Mouse (Mus musculus) cerebellum, adult 11 months (tissue): ENCODE measurements around the gene Fiz1.
A peak's percentile ranks its signal among the peaks of the same experiment; 100 is the strongest.

ENCODE experiments used
- DNase-seq: peaks from one replicate; pipeline ENCODE4 v3.0.0; 2022

Gene Fiz1

DNA sequence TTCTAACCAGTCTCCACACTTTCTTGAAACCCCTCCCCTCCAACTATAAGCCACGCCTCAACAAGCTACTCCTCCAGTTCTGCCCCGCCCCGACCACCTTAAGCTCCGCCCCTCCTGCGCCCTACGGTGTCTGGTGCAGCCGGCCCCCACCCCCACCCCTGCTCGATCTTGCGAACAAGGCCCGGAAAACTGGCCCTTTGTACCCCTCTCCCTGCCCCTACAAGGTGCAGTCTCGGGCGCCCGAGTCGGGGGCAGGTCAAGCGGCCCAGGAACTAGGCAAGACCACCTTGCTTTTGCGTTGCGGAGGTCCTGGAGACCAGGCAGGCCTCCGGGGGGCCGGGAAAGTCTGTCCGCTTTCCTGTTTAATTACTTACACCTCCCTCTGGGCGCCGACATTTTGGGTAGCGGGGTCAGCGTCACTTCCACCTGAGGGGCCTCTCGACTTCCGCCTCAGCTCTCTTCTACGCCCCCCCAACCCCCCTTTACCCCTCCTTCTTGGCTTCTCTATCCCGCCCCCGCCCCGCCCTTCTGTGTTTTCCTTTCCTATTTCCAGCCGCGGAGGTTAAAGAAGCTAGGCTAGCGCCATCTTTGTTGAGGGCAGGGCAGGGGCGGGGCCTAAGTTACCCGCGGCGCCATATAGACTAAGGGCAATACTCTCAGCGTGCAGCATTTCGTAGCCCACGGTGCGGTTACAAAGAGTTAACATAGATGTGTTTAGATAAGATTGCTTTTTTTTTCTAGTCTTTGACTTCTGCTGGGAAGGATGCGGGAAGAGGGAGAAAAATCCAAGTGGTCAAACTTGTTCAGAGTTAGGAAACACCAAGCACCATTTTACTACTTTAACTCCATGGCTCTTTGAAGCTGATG is at the start of gene Fiz1, which contains the start of gene Zfp524:
Fiz1 (minus strand) TSS at position 447 of the 867 bp plus-strand sequence.
Zfp524 (plus strand) TSS at position 165 of the 867 bp plus-strand sequence.
- DNase-seq = peak; percentile 94

DNA sequence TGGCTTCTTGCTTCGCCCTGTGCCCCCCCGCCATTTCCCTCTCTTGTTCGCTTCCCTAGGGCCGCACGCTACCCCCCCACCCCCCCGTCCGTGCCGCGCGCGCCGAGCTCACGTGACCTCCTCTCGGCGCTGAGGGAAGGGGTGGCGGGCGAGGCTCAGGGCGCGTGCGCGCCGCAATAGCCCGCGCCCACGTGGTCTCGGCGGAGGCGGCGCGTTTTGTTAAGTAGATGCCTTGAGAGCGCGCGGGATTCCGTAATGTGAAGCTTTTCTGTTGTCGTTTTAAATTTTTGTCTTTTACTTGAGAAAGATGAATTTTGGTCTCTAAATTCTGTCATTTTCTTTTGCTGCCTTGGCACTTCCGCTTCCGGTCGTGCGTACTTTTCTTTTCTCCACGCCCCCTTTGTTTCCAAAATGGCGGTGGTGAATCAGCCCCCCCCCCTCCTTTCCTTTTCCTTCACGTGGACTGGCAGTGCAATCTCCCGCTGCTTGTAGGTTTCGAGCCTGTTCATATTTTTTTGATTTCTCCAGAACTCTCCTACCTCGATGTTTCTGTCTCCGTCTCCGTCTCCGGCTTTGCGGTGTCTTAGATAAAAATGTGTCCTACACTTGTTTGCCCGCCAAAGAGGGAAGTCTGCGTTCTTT is 48.0 kb upstream of the Fiz1 start:
- DNase-seq = no peak

DNA sequence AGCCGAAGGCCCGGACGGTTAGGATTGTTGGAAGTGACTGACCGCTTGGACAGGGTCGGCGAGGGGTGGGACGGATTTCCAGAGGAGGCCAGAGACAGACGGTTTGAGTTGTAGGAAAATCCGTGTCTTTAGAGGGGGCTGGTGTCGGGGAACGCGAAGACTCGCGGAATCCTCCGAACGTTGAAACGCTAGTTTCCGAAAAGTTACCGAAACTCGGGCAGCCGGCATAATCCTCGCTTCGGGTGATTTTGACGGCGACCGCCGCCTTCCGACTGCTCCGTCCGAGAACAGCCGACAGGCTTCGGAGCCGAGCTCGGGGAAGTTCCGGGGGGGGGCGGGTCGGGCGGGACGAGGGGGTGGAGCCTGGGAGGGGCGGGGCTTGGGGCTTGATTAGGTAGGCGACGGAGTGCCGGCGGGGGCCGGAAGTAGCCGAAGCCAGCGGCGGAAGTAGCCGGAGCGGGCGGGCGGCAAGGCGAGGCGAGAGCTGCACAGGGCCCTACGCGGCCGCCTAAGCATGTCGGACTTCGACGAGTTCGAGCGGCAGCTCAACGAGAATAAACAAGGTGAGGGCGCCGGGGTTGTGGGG is 47.4 kb upstream of the Fiz1 start, which contains the start of gene U2af2:
U2af2 (plus strand) TSS at position 370 of the 586 bp plus-strand sequence.
- peak; percentile 93 for DNase-seq

DNA sequence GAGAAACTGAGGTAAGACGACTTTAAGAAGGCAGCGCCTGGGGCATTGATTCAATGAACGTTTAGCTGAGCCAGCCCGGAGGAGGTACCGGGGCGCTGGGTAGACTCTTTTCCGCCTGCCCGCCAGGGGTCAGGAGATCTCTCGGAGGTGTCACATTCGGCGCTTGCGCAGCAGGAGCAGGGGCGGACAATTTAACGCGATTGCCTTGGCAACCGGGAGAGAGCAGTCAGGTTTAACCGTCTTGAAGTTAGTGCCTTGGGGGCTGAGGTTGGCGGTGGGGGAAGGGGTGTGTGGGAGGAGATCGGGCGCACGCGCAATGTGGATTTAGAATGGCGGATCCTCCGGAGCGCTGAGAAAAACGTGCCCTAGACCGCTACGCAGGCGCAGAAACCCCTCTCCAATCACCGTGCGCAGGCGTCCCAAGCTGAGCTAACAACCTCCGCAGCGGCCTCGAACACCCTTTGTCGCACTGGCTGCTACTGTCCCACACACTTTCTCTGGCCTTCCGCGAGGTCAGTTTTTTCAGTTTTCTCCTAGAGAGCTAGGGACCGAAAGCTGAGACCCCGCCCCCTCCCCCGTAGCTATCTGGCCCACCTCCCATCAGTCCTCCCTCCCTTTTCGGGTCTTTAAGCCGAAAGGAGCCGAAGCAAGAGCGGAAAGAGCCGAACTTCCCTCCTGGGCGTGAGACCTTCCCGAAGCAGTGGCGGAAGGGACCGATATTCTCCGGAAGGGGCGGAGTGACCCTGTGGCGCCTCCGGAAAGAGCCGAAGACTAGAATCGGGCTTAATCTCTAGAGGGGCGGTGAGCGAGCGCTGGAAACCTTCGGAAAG is 46.7 kb upstream of the Fiz1 start:
- DNase-seq = peak; percentile 98

DNA sequence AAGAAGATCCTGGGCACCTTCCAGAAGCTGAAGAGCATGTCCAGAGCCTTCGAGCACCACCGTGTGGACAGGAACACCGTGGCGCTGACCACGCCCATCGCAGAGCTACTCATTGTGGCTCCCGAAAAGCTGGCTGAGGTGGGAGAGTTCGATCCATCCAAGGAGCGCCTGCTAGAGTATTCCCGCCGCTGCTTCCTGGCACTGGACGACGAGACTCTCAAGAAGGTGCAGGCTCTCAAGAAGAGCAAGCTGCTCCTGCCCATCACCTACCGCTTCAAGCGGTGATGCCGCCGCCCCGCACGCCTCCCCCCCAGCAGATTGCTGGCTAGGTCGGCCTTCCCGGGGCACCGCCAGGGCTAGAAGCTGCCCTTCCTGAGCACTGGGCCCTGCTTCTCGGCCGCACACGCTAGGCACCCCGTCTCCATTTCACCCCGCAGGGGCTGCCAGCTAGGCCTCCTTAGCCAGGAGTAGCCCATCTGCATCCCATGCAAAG is 45.8 kb upstream of the Fiz1 start:
- peak; percentile 89 for DNase-seq

DNA sequence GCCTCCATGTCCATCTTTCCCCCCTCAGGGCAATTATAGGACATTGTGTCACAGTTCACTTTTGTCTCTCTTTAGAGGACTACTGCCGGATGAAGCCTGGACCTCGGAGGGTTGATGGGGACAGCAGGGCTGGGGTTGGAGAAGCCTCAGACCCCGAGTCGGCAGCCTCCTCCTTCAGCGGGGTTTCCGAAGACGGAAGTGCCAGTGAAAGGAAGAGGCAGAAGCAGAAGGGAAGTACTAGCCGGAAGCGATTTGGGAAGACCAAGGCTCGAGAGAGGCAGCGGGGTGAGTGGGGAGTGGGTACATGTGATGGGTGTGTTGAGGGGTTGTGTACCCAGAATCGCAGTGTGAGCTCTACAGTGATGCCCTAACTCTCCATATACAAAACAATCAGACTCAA is 44.9 kb upstream of the Fiz1 start:
- no peak for DNase-seq

DNA sequence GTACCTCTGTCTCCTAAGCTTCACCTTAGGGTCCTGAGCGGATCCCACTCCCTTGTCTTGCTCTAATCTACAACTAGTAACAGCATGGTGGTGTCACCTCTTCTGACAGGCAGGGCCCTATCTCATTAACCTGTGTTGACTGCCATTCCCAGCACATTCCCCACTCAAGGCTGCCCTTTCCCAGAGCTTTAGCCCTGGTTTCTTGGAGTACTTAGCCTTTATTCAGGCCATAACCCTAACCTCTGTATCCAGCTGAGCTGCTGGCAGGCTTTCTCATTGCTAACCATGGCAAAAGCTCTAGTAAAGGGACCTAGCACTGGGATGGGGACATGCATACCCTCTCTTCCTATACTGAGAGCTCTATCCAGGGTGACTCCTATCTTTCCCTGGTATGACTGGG is 44.1 kb upstream of the Fiz1 start:
- DNase-seq = no peak

DNA sequence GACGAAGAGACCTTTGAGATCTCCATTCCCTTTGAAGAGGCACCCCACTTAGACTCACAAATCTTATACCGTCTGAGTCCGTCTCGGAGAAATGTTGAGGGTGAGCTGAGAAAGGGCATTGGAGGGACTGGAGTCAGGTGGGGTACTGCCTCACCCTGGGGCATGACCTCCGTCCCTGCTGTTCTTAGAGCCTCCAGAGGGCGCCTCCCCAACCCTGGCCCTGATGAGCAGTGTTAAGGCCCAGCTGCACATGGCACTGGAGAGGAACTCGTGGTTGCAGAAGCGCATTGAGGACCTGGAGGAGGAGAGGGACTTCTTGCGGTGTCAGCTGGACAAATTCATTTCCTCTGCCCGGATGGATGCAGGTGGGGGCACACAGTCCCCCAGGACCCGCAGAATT is 43.3 kb upstream of the Fiz1 start:
- DNase-seq = no peak

DNA sequence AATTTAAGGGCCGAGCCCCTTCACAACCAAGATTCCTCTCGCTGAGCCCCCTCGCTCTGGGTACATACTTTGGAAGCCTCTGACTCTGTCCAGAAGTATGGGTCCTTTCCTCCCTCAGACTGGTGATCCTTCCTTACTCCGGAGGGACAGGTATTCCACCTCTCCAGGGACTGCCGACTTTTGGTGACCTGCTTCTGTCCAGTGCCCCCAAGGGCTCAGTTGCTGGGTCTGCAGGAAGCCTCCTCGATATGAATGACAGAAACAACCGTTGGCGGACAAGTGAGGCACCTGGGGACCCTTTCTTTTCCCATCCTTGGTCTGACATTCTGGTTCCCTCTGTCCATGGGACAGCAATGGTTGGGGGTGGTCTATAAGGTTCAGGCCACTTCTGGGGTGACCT is 42.9 kb upstream of the Fiz1 start:
- no peak for DNase-seq

DNA sequence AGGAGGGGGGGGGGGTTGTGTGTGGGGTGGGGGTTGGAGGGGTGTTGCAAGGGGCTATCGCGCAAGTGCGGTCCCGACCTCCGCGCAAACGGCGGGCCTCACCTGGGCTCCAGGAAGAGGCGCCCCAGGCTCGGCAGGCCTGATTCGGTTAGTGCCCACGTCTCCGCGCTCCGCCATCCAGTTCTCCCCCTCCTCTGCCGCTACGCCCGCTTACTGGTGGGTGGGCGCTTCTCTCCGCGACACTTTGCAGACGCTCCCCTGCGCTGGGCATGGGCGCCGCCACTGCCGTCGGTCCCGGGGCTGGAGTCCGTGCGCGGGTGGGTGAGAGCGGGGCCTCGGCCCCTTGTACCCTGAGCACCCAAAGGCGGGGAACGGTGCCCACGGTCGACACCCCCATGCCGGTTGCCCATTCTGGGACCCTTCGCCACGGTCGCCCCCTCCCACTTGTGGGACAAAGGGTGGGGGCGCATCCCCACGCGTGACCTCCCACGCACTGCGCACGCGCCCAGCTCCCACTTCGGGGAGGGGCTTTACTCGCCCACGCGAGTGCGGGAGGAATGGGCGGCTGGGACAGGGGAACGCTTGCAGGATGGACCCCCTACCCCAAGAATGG is 42.3 kb upstream of the Fiz1 start:
- DNase-seq = peak; percentile 63

DNA sequence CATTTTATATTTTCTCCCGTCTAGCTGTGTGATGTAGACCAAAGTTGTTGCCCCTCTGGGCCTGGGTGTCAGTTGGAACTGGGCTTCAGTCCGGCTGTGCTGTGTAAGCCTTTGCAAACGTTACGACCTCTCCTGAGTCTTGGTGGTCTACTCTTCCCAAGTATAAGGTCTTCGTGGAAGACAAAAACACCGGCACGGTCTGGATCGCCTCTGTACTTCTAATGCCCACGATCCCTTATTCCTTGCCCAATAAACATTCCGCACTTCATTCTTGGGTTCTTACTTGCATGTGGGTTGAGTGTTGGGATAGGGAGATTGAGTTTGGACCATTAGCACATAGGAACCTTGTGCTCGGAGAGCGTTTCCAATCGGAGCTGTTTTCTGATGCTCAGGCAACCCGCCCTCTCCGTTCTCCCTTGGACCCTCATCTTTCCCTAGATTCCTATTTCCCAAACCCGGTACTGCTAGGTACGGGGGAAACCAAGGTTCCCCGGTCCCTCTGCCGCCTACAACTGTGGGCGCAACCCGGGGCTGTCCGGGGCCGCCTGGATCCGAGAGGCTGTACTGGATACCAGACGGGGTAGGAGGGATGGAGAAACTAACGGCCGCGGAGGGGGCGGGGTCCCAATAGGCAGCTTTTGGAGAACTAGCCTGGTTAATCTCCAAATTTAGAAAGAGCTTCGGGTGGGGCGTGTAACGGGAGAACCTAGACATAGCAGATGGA is 39.1 kb upstream of the Fiz1 start:
- no peak for DNase-seq

DNA sequence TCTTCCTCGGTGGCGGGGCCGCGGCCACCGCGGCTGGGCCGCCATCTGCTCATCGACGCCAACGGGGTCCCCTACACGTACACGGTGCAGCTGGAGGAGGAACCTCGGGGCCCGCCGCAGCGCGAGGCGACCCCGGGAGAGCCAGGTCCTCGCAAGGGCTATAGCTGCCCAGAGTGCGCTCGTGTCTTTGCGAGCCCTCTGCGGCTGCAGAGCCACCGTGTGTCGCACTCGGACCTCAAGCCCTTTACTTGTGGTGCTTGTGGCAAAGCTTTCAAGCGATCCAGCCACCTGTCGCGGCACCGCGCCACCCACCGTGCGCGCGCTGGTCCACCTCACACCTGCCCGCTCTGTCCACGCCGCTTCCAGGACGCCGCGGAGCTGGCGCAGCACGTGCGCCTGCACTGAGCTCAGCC is 38.4 kb upstream of the Fiz1 start:
- no peak for DNase-seq

DNA sequence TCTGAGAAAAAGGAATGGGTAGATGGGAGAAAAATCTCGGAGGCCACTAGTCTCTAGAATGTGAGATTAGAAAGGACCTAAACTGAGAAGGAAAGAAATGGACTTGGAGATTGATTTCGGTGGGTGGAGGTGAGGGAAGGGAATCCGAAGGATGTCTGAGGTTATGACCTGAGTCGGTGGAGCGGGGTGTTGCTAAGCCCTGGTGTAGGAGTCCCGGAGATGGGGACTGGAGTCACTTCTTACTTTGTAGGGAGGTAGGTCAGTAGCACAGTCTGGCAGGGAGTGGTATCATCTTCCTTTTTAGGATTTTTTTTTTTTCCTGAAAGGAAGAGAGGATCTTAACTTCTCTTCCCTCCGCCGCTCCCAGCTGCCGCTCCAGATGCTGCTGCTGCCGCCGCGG is 37.9 kb upstream of the Fiz1 start:
- DNase-seq = no peak

DNA sequence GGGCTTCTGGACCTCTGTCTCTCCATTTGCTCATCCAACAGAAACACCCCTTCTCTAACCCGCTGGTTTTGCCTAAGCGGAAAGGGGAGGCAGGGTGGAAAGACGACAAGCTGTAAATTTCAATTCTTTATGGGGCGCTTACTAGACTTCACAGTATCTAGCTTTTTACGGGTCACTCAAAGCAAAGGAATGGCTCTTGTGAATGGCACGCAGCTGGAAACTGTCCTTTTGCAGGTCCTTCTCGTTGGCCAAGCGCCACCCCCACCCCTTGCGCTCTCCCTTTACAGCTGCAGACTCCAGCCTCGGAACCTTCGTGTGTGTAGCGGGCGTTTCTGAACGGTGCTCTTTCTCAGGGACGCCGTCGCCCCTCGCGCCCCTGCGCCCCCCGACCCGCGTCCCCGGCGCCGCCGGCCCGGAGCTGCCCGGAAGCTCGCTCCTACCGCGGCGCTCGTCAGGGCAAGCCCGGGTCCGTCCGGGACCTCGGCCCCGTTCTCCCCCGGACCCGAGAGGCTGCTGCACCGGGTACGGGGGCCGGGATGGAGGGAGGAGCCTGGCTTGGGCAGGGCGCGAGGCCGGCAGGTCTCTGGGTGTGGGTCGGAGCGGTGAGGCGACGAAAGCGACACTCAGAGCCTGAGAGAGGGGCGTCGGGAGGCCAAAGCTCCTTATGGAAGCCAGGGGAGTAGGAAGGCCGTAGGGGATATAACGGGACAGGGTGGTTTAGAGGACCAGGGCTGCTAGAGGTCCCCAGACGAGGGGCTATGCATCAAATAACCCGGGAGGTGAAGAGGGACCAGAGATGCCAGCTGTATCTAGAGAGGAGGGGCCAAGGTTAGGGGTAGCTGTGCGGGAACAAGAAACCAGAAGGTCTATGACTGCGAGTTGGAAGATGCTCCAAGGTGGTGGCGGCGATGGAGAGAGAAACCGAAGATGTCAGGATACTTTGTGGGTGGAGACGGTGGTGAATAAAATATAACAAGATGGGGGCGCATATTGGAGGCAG is 37.0 kb upstream of the Fiz1 start, which contains the start of gene Zfp580:
Zfp580 (plus strand) TSS at position 346 of the 1,000 bp plus-strand sequence.
- peak; percentile 82 for DNase-seq

DNA sequence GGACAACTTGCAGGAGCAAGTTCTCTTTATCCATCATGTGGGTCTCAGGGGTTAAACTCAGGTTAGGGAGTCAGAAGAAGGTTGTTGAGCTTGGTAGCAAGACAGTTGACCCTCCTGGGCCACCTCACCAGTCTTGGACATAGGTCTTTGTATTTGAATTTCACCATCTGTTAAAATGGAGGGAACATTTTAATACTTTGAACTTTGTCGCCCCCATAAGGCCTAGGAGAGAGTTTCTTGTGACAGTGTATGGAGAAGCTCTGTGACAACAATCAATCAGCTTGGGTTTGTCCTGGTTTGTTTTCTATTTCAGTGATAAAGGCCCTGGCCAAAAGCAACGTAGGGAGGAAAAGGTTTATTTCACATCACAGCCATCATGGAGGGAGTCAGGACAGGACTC is 32.8 kb upstream of the Fiz1 start:
- no peak for DNase-seq

DNA sequence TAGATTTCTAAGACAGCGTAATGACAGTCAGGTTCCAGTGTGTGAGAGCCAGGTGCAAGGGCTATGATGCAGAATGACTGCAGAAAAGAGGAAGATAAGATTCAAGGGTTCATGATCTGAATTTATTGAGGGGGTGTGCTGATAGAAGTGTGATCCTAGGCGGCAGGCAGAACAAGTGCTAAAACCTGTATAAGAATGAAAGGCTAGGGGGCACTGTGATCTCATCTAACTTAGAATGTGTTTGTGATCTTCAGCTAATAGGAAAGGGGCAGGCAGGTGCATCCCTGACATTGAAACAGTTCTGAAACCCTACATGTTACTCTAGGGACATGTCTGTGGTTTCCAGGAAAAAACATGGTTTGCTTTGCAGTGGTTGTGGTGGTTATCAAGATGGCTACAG is 31.6 kb upstream of the Fiz1 start:
- DNase-seq = no peak

DNA sequence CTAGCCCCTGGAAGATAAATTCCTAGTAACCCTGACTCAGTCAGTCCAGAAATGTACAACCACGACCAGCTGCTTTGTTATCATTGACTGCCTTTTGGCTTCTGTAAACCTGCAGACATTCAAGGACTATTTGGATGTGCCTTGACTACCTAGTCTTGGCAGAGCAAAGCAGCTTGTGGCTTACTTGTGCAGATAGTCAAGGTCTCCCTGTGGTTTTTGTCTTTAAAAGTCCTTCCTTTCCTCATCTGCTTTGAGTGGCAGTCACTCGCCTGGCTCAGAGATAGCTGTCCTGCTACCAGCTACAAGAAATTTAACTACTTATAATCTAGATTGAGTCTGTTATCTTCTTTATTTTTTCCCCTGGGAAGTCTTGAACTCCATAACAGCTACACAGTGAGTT is 30.5 kb upstream of the Fiz1 start:
- no peak for DNase-seq

DNA sequence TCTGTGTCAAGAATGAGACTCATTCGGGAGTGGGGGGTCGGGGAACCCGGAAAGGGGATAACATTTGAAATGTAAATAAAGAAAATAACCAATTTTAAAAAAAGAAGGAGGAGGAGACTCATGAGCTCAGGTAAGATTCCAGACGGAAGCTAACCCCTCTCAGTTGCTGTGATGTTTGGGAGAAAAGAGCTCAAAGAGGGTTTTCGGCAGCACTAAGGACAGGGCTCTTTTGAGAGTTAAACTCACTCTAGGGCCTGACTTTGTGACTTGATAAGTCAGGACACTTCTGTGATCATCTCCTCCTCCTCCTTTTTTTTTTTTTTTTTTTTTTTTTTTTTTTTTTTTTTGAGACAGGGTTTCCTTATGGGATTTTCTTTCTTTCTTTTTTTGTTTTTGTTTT is 24.4 kb upstream of the Fiz1 start:
- no peak for DNase-seq

DNA sequence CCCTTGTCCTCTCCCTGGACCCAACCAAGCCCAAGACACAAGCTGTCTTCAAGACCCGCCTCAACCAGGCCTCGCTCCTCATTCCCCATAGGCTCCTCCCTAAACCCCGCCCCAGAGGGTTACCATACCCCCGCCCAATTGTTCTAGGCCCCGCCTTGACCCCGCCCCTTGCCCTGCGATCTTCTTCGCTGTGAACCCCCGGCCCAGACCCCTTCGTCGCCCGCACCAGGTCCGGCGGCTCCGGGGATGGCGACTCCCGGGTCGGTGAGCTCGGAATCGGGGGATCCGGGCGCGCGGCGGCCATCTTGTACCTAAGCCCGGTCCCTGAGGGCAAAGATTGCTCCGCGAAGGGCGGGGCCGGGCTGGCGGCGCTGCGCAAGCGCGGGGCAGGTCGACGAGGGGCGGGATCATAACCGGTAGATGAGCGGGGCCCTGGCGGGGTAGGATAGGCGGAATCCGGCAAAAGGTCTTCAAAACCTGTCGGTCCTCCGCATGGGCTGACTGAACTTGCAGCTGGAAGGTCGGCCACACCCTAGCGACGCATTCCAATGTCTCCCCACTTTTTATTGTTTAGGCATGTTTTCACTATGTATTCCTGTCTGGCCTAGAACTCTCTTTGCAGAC is 23.7 kb upstream of the Fiz1 start, which contains the start of gene Zfp784:
Zfp784 (minus strand) TSS at position 338 of the 624 bp plus-strand sequence.
- peak; percentile 94 for DNase-seq

DNA sequence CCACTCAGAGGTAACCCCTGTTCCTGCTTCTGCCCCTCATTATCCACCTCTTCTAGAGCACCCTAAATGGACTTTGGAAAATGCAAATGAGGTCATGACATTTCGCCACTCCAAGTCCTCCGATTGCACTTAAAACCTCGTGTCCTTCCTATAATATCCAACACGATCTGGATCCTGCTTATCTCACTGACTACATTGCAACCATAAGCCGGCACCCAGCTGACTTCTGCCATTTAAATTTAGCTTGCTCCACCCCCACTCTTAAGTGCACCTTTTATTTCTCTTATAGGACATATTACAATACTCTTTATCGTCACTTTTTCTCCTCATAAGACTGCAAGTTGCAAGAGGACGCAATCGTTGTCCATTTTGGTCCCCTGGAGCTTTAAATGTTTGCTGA is 23.0 kb upstream of the Fiz1 start:
- no peak for DNase-seq
